Comparison of ENCODE assay signal across 30 mouse cellular contexts in genomic region chr3:146418901-146419300, GRCm38 (mm10). TPM values are rescaled to one million over a fixed set of nuclear protein-coding genes. Genes with fewer than 3 reads are reported as not detected.
DNase-seq lines count a peak whose midpoint lies in the region; ATAC-seq and TF ChIP-seq lines count a peak whose summit lies in the region.
"Had no signal": no experiment of that assay in that cellular context is flagged by ENCODE, and none has a peak within 500 bp of the region (broad histone marks: within the 10 kb centered on the region; RNA-seq: fewer than 3 reads in every experiment).

No protein-coding gene starts in this region.

- TF ChIP-seq CTCF in forebrain, postnatal 0 days (IDR thresholded peaks at IDR 0.05; ENCODE audit: low read depth) = no peak
- TF ChIP-seq CTCF in MEL (IDR thresholded peaks at IDR 0.05 in 2 of 3, conservative IDR thresholded peaks at IDR 0.05 in 1 of 3; ENCODE audit: control insufficient read depth in 1 of 3, insufficient read depth in 1 of 3, low read depth in 2 of 3, low read length in 3 of 3, poor library complexity in 1 of 3, severe bottlenecking in 1 of 3) = no peak

- no peak for DNase-seq in forebrain, postnatal 0 days
- DNase-seq in heart, postnatal 25 days (ENCODE audit: low spot score) = no peak
- DNase-seq in MEL (ENCODE audit: low read depth, low spot score) = peak; percentile 71
- no peak for DNase-seq in MN1 (ENCODE audit: low spot score)
- DNase-seq: adrenal gland, adult 2 months; adrenal gland, postnatal 36 days; cerebellum, adult 18-20 months; heart, postnatal 10 days; kidney, adult 8-10 months; kidney, postnatal 4 days; liver, embryonic 13.5 days; lung, embryonic 14.5 days; lung, postnatal 14 days; right cerebral cortex, postnatal 25 days; thymus, adult 2 months; thymus, postnatal 36 days had no signal

- intact Hi-C loops in heart, postnatal 25 days (cut with DNase I) = no loop called here

- no peaks in the 10 kb centered on the region for H3K9me3 ChIP-seq in forebrain, embryonic 16.5 days (ENCODE audit: control insufficient read depth, low read length)
- no peaks in the 10 kb centered on the region for H3K9me3 ChIP-seq in forebrain, postnatal 0 days (ENCODE audit: low read length)
- H3K9me3 ChIP-seq in heart, embryonic 15.5 days (replicated peaks) = no peaks in the 10 kb centered on the region
- no peaks in the 10 kb centered on the region for H3K9me3 ChIP-seq in liver, embryonic 15.5 days (replicated peaks)
- H3K9me3 ChIP-seq in liver, embryonic 12.5 days (replicated peaks) = no peaks in the 10 kb centered on the region
- H3K9me3 ChIP-seq in MEL (replicated peaks; ENCODE audit: insufficient read depth, low read length) = no peaks in the 10 kb centered on the region
- H3K9me3 ChIP-seq: embryonic facial prominence, embryonic 10.5 days; embryonic facial prominence, embryonic 15.5 days; forebrain, embryonic 12.5 days; hindbrain, embryonic 13.5 days; liver, embryonic 13.5 days; stomach, embryonic 15.5 days had no signal

- 94% methylated on average over 7 of the region's 7 CpGs for WGBS in forebrain, embryonic 16.5 days
- WGBS in forebrain, postnatal 0 days = 88% methylated on average over 7 of the region's 7 CpGs
- WGBS in heart, embryonic 15.5 days = 64% methylated on average over 7 of the region's 7 CpGs
- 42% methylated on average over 7 of the region's 7 CpGs for WGBS in liver, embryonic 15.5 days (ENCODE audit: insufficient replicate concordance)
- 40% methylated on average over 7 of the region's 7 CpGs for WGBS in liver, embryonic 12.5 days (ENCODE audit: insufficient replicate concordance)

- H3K27ac ChIP-seq in forebrain, embryonic 16.5 days (ENCODE audit: low read length) = peak overlapping the region; percentile 60; the same call in 1 of the 2 replicates
- no peak overlapping the region for H3K27ac ChIP-seq in forebrain, postnatal 0 days (ENCODE audit: low read depth, low read length)
- H3K27ac ChIP-seq in heart, embryonic 15.5 days = peak overlapping the region; percentile 44
- H3K27ac ChIP-seq in liver, embryonic 15.5 days (replicated peaks) = 0 out of 2 replicates have a peak overlapping the region, but pooled peaks have one; percentile 14
- H3K27ac ChIP-seq in liver, embryonic 12.5 days = no peak overlapping the region
- peak overlapping the region; percentile 53; the same call in 1 of the 2 replicates for H3K27ac ChIP-seq in MEL (ENCODE audit: control insufficient read depth, low read depth, low read length)
- H3K27ac ChIP-seq: embryonic facial prominence, embryonic 10.5 days; embryonic facial prominence, embryonic 15.5 days; forebrain, embryonic 12.5 days; hindbrain, embryonic 13.5 days; kidney, postnatal 0 days; stomach, embryonic 15.5 days had no signal

- no peak for TF ChIP-seq RAD21 in MEL (IDR thresholded peaks at IDR 0.05; ENCODE audit: low read depth, low read length)

- H3K9ac ChIP-seq in forebrain, embryonic 16.5 days (replicated peaks; ENCODE audit: low read depth, low read length) = no peak overlapping the region
- no peak overlapping the region for H3K9ac ChIP-seq in forebrain, postnatal 0 days
- H3K9ac ChIP-seq in heart, embryonic 15.5 days = no peak overlapping the region
- no peak overlapping the region for H3K9ac ChIP-seq in liver, embryonic 15.5 days
- no peak overlapping the region for H3K9ac ChIP-seq in liver, embryonic 12.5 days
- H3K9ac ChIP-seq in MEL (ENCODE audit: control insufficient read depth, low read depth, low read length, poor library complexity, severe bottlenecking) = no peak overlapping the region
- H3K9ac ChIP-seq: embryonic facial prominence, embryonic 15.5 days; forebrain, embryonic 12.5 days; hindbrain, embryonic 13.5 days; liver, embryonic 13.5 days; lung, embryonic 14.5 days; stomach, embryonic 15.5 days had no signal

- H3K27me3 ChIP-seq in forebrain, embryonic 16.5 days (replicated peaks; ENCODE audit: control insufficient read depth, insufficient read depth, low read length) = no peaks in the 10 kb centered on the region
- no peaks in the 10 kb centered on the region for H3K27me3 ChIP-seq in forebrain, postnatal 0 days (ENCODE audit: insufficient read depth, low read length)
- H3K27me3 ChIP-seq in heart, embryonic 15.5 days = no peaks in the 10 kb centered on the region
- H3K27me3 ChIP-seq in liver, embryonic 15.5 days = no peaks in the 10 kb centered on the region
- no peaks in the 10 kb centered on the region for H3K27me3 ChIP-seq in liver, embryonic 12.5 days (replicated peaks)
- H3K27me3 ChIP-seq in MEL (ENCODE audit: control insufficient read depth in 1 of 2, insufficient read depth in 2 of 2, low read length in 2 of 2) = no peaks in the 10 kb centered on the region
- H3K27me3 ChIP-seq: embryonic facial prominence, embryonic 15.5 days; forebrain, embryonic 12.5 days; hindbrain, embryonic 13.5 days; liver, embryonic 13.5 days; stomach, embryonic 15.5 days had no signal

- TF ChIP-seq POLR2A in MEL (IDR thresholded peaks at IDR 0.05; ENCODE audit: control insufficient read depth in 1 of 2, insufficient read depth in 1 of 2, low read depth in 1 of 2, low read length in 2 of 2, poor library complexity in 1 of 2) = no peak

- peaks cover 3% of the 10 kb centered on the region for H3K36me3 ChIP-seq in forebrain, embryonic 16.5 days (ENCODE audit: control insufficient read depth, insufficient read depth)
- H3K36me3 ChIP-seq in forebrain, postnatal 0 days (ENCODE audit: insufficient read depth) = peaks cover 41% of the 10 kb centered on the region
- peaks cover 10% of the 10 kb centered on the region; the same call in 1 of the 2 replicates for H3K36me3 ChIP-seq in heart, embryonic 15.5 days
- peaks cover 99% of the 10 kb centered on the region for H3K36me3 ChIP-seq in liver, embryonic 15.5 days (replicated peaks)
- peaks cover 100% of the 10 kb centered on the region for H3K36me3 ChIP-seq in liver, embryonic 12.5 days
- H3K36me3 ChIP-seq in MEL (ENCODE audit: control insufficient read depth in 1 of 2, insufficient read depth in 2 of 2, low read length in 2 of 2) = peaks cover 4 to 32% of the 10 kb centered on the region in 2 experiments

- H3K79me2 ChIP-seq in MEL (ENCODE audit: control insufficient read depth, insufficient read depth, low read length, poor library complexity) = peaks cover 16% of the 10 kb centered on the region; the same call in 1 of the 2 replicates

- no peak for ATAC-seq in forebrain, embryonic 16.5 days
- ATAC-seq in forebrain, postnatal 0 days = no peak
- 0 out of 2 replicates have a peak, but pooled peaks have one; percentile 12 for ATAC-seq in heart, embryonic 15.5 days (replicated peaks; ENCODE audit: insufficient number of reproducible peaks, insufficient read depth, low FRiP score, low read depth)
- ATAC-seq in liver, embryonic 15.5 days (ENCODE audit: insufficient read depth) = no peak
- no peak for ATAC-seq in liver, embryonic 12.5 days
- ATAC-seq: activated CD4-positive, CD25-positive, alpha-beta regulatory T cell, adult 4 months; intestine, embryonic 16.5 days; midbrain, embryonic 16.5 days had no signal

- H3K4me2 ChIP-seq in forebrain, embryonic 16.5 days (ENCODE audit: low read length) = no peak overlapping the region
- no peak overlapping the region for H3K4me2 ChIP-seq in forebrain, postnatal 0 days (ENCODE audit: low read depth)
- no peak overlapping the region for H3K4me2 ChIP-seq in heart, embryonic 15.5 days
- no peak overlapping the region for H3K4me2 ChIP-seq in liver, embryonic 15.5 days
- H3K4me2 ChIP-seq in liver, embryonic 12.5 days = no peak overlapping the region
- H3K4me2 ChIP-seq: embryonic facial prominence, embryonic 15.5 days; forebrain, embryonic 12.5 days; hindbrain, embryonic 13.5 days; liver, embryonic 13.5 days; lung, embryonic 14.5 days; midbrain, embryonic 11.5 days; stomach, embryonic 15.5 days had no signal

- H3K4me1 ChIP-seq in forebrain, embryonic 16.5 days (replicated peaks; ENCODE audit: control insufficient read depth, insufficient read depth, low read length) = peaks cover 9% of the 10 kb centered on the region
- H3K4me1 ChIP-seq in forebrain, postnatal 0 days (ENCODE audit: insufficient read depth) = no peaks in the 10 kb centered on the region
- peaks cover 11% of the 10 kb centered on the region; the same call in 1 of the 2 replicates for H3K4me1 ChIP-seq in heart, embryonic 15.5 days (replicated peaks)
- H3K4me1 ChIP-seq in liver, embryonic 15.5 days (replicated peaks) = peaks cover 30% of the 10 kb centered on the region
- H3K4me1 ChIP-seq in liver, embryonic 12.5 days = peaks cover 48% of the 10 kb centered on the region
- H3K4me1 ChIP-seq in MEL (ENCODE audit: control insufficient read depth in 1 of 2, insufficient read depth in 2 of 2, low read length in 2 of 2) = peaks cover 20 to 32% of the 10 kb centered on the region in 2 experiments
- H3K4me1 ChIP-seq: embryonic facial prominence, embryonic 15.5 days; forebrain, embryonic 12.5 days; hindbrain, embryonic 13.5 days; stomach, embryonic 15.5 days had no signal

- H3K4me3 ChIP-seq in forebrain, embryonic 16.5 days (replicated peaks; ENCODE audit: low read length) = no peak overlapping the region
- H3K4me3 ChIP-seq in forebrain, postnatal 0 days (ENCODE audit: low read depth, low read length) = no peak overlapping the region
- H3K4me3 ChIP-seq in heart, embryonic 15.5 days = no peak overlapping the region
- H3K4me3 ChIP-seq in liver, embryonic 15.5 days (replicated peaks) = no peak overlapping the region
- no peak overlapping the region for H3K4me3 ChIP-seq in liver, embryonic 12.5 days
- H3K4me3 ChIP-seq in MEL (ENCODE audit: control insufficient read depth in 1 of 2, insufficient read depth in 1 of 2, low read depth in 2 of 2, low read length in 2 of 2) = no peak overlapping the region
- H3K4me3 ChIP-seq: embryonic facial prominence, embryonic 10.5 days; embryonic facial prominence, embryonic 15.5 days; forebrain, embryonic 12.5 days; hindbrain, embryonic 13.5 days; liver, embryonic 13.5 days; stomach, embryonic 15.5 days had no signal

- peak; percentile 71 to 76 for TF ChIP-seq EP300 in MEL (IDR thresholded peaks at IDR 0.05; ENCODE audit: low read depth in 1 of 2, low read length in 2 of 2)

RNA-seq across cellular contexts. Expression of gene Ssx2ip, which starts 14.5 kb away (rescaled TPM):
- 22.5 and 26.1 TPM in 2 replicates for polyA plus RNA-seq in forebrain, embryonic 16.5 days (2015; fragmentation: Nextera tagmentation; extraction: Ambion mirVana)
- total RNA-seq in forebrain, postnatal 0 days (2014; rRNA removed) = 43.2 and 43.5 TPM in 2 replicates
- 19.8 and 26.6 TPM in 2 replicates for polyA plus RNA-seq in forebrain, postnatal 0 days (2015; fragmentation: Nextera tagmentation; extraction: Ambion mirVana)
- 15.5 and 20.1 TPM in 2 replicates for polyA plus RNA-seq in heart, embryonic 15.5 days (2015; fragmentation: Nextera tagmentation; extraction: Ambion mirVana)
- 10 to 100 TPM; 12.4 to 12.5 TPM for total RNA-seq in heart, postnatal 25 days (2021)
- 81.7 and 84.5 TPM in 2 replicates for polyA plus RNA-seq in liver, embryonic 15.5 days (2015; fragmentation: Nextera tagmentation; extraction: Ambion mirVana)
- 157 TPM in 2 replicates for polyA plus RNA-seq in liver, embryonic 12.5 days (2016; fragmentation: Nextera tagmentation; extraction: Ambion mirVana)
- total RNA-seq in MEL (2012; rRNA removed) = 52.1 and 54.8 TPM in 2 replicates
- polyA plus RNA-seq in MEL (2012; ENCODE audit: insufficient read depth in 1 of 2, insufficient read length in 2 of 2, low read depth in 1 of 2, low replicate concordance in 2 of 2, missing spikeins in 1 of 2) = 100 to 1,000 TPM in 1 of 2 experiments, 10 to 100 TPM in 1; 70.0 to 270 TPM

RNA-seq across cellular contexts. Expression of gene Ctbs, which starts 30.7 kb away (rescaled TPM):
- 4.0 and 4.2 TPM in 2 replicates for polyA plus RNA-seq in forebrain, embryonic 16.5 days (2015; fragmentation: Nextera tagmentation; extraction: Ambion mirVana)
- total RNA-seq in forebrain, postnatal 0 days (2014; rRNA removed) = 7.5 and 9.9 TPM in 2 replicates
- polyA plus RNA-seq in forebrain, postnatal 0 days (2015; fragmentation: Nextera tagmentation; extraction: Ambion mirVana) = 3.8 and 4.4 TPM in 2 replicates
- 7.5 and 8.6 TPM in 2 replicates for polyA plus RNA-seq in heart, embryonic 15.5 days (2015; fragmentation: Nextera tagmentation; extraction: Ambion mirVana)
- 1 to 10 TPM; 4.2 to 4.4 TPM for total RNA-seq in heart, postnatal 25 days (2021)
- 5.3 and 5.4 TPM in 2 replicates for polyA plus RNA-seq in liver, embryonic 15.5 days (2015; fragmentation: Nextera tagmentation; extraction: Ambion mirVana)
- 5.5 and 6.4 TPM in 2 replicates for polyA plus RNA-seq in liver, embryonic 12.5 days (2016; fragmentation: Nextera tagmentation; extraction: Ambion mirVana)
- total RNA-seq in MEL (2012; rRNA removed) = 3.2 and 3.7 TPM in 2 replicates
- polyA plus RNA-seq in MEL (2012; ENCODE audit: insufficient read depth in 1 of 2, insufficient read length in 2 of 2, low read depth in 1 of 2, low replicate concordance in 2 of 2, missing spikeins in 1 of 2) = 1 to 10 TPM in 1 of 2 experiments, not detected in 1; 5.1 TPM

Comparison
In these comparisons a context has a peak if more than half of its experiments do, and no peak if none do; other contexts are left out.
1. H3K27ac ChIP-seq: peak in forebrain, embryonic 16.5 days (single experiment), heart, embryonic 15.5 days (single experiment), liver, embryonic 15.5 days (single experiment) and MEL (single experiment); none in forebrain, postnatal 0 days (single experiment) and liver, embryonic 12.5 days (single experiment).